Mouse (Mus musculus) embryonic facial prominence, embryonic 14.5 days (tissue): ENCODE measurements around the gene Zdhhc14. TPM values are rescaled to one million over a fixed set of nuclear protein-coding genes. Genes with fewer than 3 reads are reported as not detected.
A peak's percentile ranks its signal among the peaks of the same experiment; 100 is the strongest.

ENCODE experiments used
- ATAC-seq: fragments of 200-750 bp; cut with Nextera tagmentation; 2 replicates; pipeline ENCODE4 v1.8.0; 2017; ENCODE audit warnings: low read depth, moderate number of reproducible peaks, moderate TSS enrichment
- DNase-seq: peaks from one replicate; pipeline ENCODE4 v3.0.0-alpha.2; 2015; ENCODE audit warnings: low spot score
- H3K27ac ChIP-seq: fragments of 300-500 bp; sonication (generic); replicated peaks from 2 replicates; pipeline ENCODE4 v1.5.1; 2014; ENCODE audit warnings: low read depth, mild to moderate bottlenecking, low read length, moderate library complexity
- H3K27me3 ChIP-seq: fragments of 300-500 bp; sonication (generic); replicated peaks from 2 replicates; pipeline ENCODE4 v1.6.1; 2014; ENCODE audit warnings: low read length; ENCODE audit not compliant: control insufficient read depth, insufficient read depth
- H3K36me3 ChIP-seq: fragments of 300-500 bp; sonication (generic); 2 replicates; pipeline ENCODE4 v1.6.1; 2014; ENCODE audit warnings: low read length, mixed read lengths; ENCODE audit not compliant: control insufficient read depth, insufficient read depth
- H3K4me1 ChIP-seq: fragments of 300-500 bp; sonication (generic); 2 replicates; pipeline ENCODE4 v1.6.1; 2014; ENCODE audit warnings: antibody characterized with exemption, low read length; ENCODE audit not compliant: control insufficient read depth, insufficient read depth
- H3K4me2 ChIP-seq: fragments of 300-500 bp; sonication (generic); 2 replicates; pipeline ENCODE4 v1.6.1; 2014; ENCODE audit warnings: low read depth, mild to moderate bottlenecking, low read length, moderate library complexity, mixed read lengths
- H3K4me3 ChIP-seq: fragments of 300-500 bp; sonication (generic); 2 replicates; pipeline ENCODE4 v1.5.1; 2014; ENCODE audit warnings: low read depth, mild to moderate bottlenecking, low read length
- H3K9ac ChIP-seq: fragments of 300-500 bp; sonication (generic); 2 replicates; pipeline ENCODE4 v1.6.1; 2014; ENCODE audit warnings: low read depth, mild to moderate bottlenecking, low read length, moderate library complexity, mixed read lengths
- H3K9me3 ChIP-seq: fragments of 300-500 bp; sonication (generic); 2 replicates; pipeline ENCODE4 v1.6.1; 2016; ENCODE audit warnings: low read length; ENCODE audit not compliant: control insufficient read depth
- WGBS: fragments of 180-500 bp; shearing (Covaris S2); extraction: QIAGEN DNeasy Blood & Tissue Kit; methylation state at CpG from one replicate; pipeline ENCODE4 v1.1.7; 2014; 5-methylcytosine and 5-hydroxymethylcytosine counted together
- polyA plus RNA-seq: library from polyadenylated mRNA; unstranded; fragments of >200 nt; fragmentation: Nextera tagmentation; extraction: Ambion mirVana; gene quantifications from 2 replicates; pipeline ENCODE4 v1.2.1, GENCODE M21; 2014

Gene Zdhhc14
- polyA plus RNA-seq, 1 experiment from 2014 or later = 4.6 TPM

DNA sequence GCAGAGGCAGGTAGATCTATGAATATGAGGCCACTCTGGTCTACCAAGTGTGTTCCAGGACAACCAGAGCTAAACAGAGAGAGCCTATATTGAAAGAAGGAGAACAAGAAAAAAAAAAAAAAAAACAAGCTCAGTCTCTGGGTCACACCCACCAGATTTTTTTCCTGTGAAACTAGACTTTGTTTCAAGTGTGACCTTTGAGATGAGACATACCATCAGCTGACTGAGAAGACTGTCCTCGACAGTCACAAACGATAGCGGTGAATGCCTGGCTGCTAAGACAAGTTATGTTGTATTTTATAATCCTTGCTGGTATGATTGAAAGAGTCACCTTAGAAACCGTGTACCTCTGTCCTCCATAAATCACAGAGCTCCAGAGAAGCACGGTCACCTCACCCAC is 303.0 kb downstream of the Zdhhc14 start:
- Histone ChIP-seq H3K4me2 (no peak overlapping the region), H3K27ac (no peak overlapping the region), H3K4me1 (peaks cover 6% of the 10 kb centered on the region), H3K4me3 (no peak overlapping the region), H3K9me3 (no peaks in the 10 kb centered on the region), H3K27me3 (no peaks in the 10 kb centered on the region), H3K9ac (no peak overlapping the region), H3K36me3 (no peaks in the 10 kb centered on the region)
- WGBS = 62% methylated on average over 5 of the region's 5 CpGs
- DNase-seq (no peak), ATAC-seq (no peak)

GRCm38 (mm10) chr17:5795878-5796277 is 303.5 kb downstream of the Zdhhc14 start:
- peak; percentile 88 for ATAC-seq
- Histone ChIP-seq H3K27ac (no peak overlapping the region), H3K27me3 (no peaks in the 10 kb centered on the region), H3K9ac (no peak overlapping the region), H3K36me3 (no peaks in the 10 kb centered on the region), H3K4me1 (peaks cover 6% of the 10 kb centered on the region), H3K9me3 (no peaks in the 10 kb centered on the region), H3K4me3 (no peak overlapping the region), H3K4me2 (no peak overlapping the region)
- DNase-seq = peak; percentile 96
- WGBS = 2% methylated on average over 5 of the region's 5 CpGs

GRCm38 (mm10) chr17:5797124-5797760 is 304.9 kb downstream of the Zdhhc14 start:
- no peak for DNase-seq
- Histone ChIP-seq H3K27me3 (no peaks in the 10 kb centered on the region), H3K36me3 (no peaks in the 10 kb centered on the region), H3K9me3 (no peaks in the 10 kb centered on the region), H3K9ac (no peak overlapping the region), H3K4me3 (no peak overlapping the region), H3K4me2 (no peak overlapping the region), H3K27ac (no peak overlapping the region), H3K4me1 (peaks cover 6% of the 10 kb centered on the region)
- 60% methylated on average over 5 of the region's 5 CpGs for WGBS
- no peak for ATAC-seq

GRCm38 (mm10) chr17:5798221-5798801 is 306.0 kb downstream of the Zdhhc14 start:
- H3K36me3 ChIP-seq = no peaks in the 10 kb centered on the region
- DNase-seq (no peak), ATAC-seq (no peak)
- no peak overlapping the region for H3K4me2 ChIP-seq
- no peaks in the 10 kb centered on the region for H3K27me3 ChIP-seq
- H3K4me1 ChIP-seq = peaks cover 6% of the 10 kb centered on the region
- H3K9ac ChIP-seq = no peak overlapping the region
- no peak overlapping the region for H3K27ac ChIP-seq
- no peaks in the 10 kb centered on the region for H3K9me3 ChIP-seq
- H3K4me3 ChIP-seq = no peak overlapping the region
- WGBS = 64% methylated on average over 13 of the region's 13 CpGs

GRCm38 (mm10) chr17:5798900-5799299 is 306.5 kb downstream of the Zdhhc14 start:
- Histone ChIP-seq H3K9ac (no peak overlapping the region), H3K27ac (no peak overlapping the region), H3K9me3 (no peaks in the 10 kb centered on the region), H3K4me3 (no peak overlapping the region), H3K36me3 (no peaks in the 10 kb centered on the region), H3K27me3 (no peaks in the 10 kb centered on the region), H3K4me2 (no peak overlapping the region), H3K4me1 (peaks cover 6% of the 10 kb centered on the region)
- ATAC-seq (no peak), DNase-seq (no peak)
- 78% methylated on average over 5 of the region's 5 CpGs for WGBS

- DNase-seq (no peak), ATAC-seq (no peak)
- no peak overlapping the region for H3K27ac ChIP-seq
- H3K27me3 ChIP-seq = no peaks in the 10 kb centered on the region
- no peak overlapping the region for H3K4me3 ChIP-seq
- H3K4me1 ChIP-seq = peaks cover 12% of the 10 kb centered on the region
- WGBS = 84% methylated on average over 17 of the region's 17 CpGs
- H3K36me3 ChIP-seq = no peaks in the 10 kb centered on the region
- H3K9ac ChIP-seq = no peak overlapping the region
- H3K4me2 ChIP-seq = no peak overlapping the region
- H3K9me3 ChIP-seq = no peaks in the 10 kb centered on the region
Observed at GRCm38 (mm10) chr17:5799396-5800021, 307.2 kb downstream of the Zdhhc14 start.

GRCm38 (mm10) chr17:5800254-5800653 is 307.9 kb downstream of the Zdhhc14 start:
- Histone ChIP-seq H3K9me3 (no peaks in the 10 kb centered on the region), H3K27ac (no peak overlapping the region), H3K36me3 (no peaks in the 10 kb centered on the region), H3K4me1 (peaks cover 18% of the 10 kb centered on the region), H3K9ac (no peak overlapping the region), H3K27me3 (no peaks in the 10 kb centered on the region), H3K4me3 (no peak overlapping the region), H3K4me2 (no peak overlapping the region)
- 85% methylated on average over 2 of the region's 2 CpGs for WGBS
- DNase-seq = no peak
- no peak for ATAC-seq

DNA sequence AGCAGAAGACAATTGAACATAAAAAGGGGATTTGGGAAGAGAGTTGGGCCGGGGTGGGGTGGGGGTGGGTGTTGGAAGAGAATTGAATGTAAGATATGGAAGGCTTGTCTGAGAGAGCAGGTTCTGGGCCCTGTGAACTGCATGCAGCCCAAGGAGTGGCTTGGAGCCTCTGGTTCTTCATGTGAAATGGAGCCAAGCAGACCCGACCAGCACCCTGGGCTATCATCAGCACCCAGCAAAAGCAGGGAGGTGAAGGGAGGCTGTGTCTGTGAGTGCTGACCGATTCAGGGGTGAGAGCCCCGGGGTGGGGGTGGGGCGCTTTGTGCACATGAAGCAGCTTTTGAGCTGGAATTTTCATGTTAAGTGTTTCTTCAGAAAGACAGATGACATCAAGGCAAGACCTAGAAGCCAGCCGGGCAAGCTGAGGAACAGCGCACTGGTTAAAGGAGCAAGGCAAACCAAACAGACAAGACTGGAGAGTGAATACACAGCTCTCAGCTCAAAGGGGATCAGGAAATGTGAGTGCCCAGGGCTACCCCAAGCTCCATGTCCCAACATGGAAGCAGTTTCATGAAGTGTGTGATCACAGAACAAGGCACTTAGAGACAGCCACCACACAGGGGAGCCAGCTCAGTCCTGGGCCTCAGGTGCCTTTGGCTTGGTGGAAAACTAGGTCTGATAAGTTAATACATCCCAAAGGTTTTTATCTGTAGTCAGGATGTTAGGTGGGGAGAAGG is 308.6 kb downstream of the Zdhhc14 start:
- WGBS = 81% methylated on average over 7 of the region's 7 CpGs
- DNase-seq (no peak), ATAC-seq (no peak)
- Histone ChIP-seq H3K4me3 (no peak overlapping the region), H3K27me3 (no peaks in the 10 kb centered on the region), H3K4me2 (no peak overlapping the region), H3K27ac (no peak overlapping the region), H3K36me3 (no peaks in the 10 kb centered on the region), H3K9ac (no peak overlapping the region), H3K4me1 (peaks cover 26% of the 10 kb centered on the region), H3K9me3 (no peaks in the 10 kb centered on the region)
